Comparison of ENCODE assay signal across 32 mouse cellular contexts in the genomic region with DNA sequence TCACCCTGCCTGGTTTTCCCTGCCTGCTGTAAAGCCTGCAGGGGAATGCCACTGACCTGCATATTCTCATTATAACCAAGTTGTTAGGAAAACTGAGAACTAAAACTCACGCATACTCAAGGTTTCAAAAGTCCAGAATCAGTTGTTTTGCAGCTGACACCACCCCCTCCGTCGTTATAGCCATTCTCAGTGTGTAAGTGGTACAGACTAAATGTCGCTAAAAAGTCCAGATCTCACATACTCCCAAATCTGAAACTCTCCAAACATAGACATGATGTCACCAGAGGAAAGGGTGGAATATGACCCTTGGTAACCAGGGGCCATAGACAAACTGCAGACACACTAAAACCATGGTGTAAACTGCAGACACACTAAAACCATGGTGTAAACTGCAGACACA.
"Had no signal": no experiment of that assay in that cellular context is flagged by ENCODE, and none has a peak within 500 bp of the region (broad histone marks: within the 10 kb centered on the region; RNA-seq: fewer than 3 reads in every experiment).

No protein-coding gene starts in this region.

- H3K4me1 ChIP-seq: limb, embryonic 15.5 days; liver, embryonic 12.5 days; liver, embryonic 13.5 days; liver, embryonic 15.5 days; midbrain, embryonic 12.5 days; midbrain, embryonic 13.5 days; midbrain, embryonic 15.5 days; neural tube, embryonic 12.5 days had no signal

- H3K9me3 ChIP-seq: limb, embryonic 12.5 days; limb, embryonic 13.5 days; limb, embryonic 15.5 days; liver, embryonic 12.5 days; liver, embryonic 13.5 days; liver, embryonic 15.5 days; lung, embryonic 15.5 days; megakaryocyte, embryonic 14.5 days; midbrain, embryonic 12.5 days; midbrain, embryonic 13.5 days; midbrain, embryonic 15.5 days; neural tube, embryonic 12.5 days had no signal

- H3K4me3 ChIP-seq: left cerebral cortex, adult 2 months; limb, embryonic 12.5 days; limb, embryonic 13.5 days; limb, embryonic 15.5 days; liver, embryonic 12.5 days; liver, embryonic 13.5 days; liver, embryonic 15.5 days; lung, embryonic 15.5 days; megakaryocyte, embryonic 14.5 days; midbrain, embryonic 10.5 days; midbrain, embryonic 12.5 days; midbrain, embryonic 13.5 days; midbrain, embryonic 15.5 days; myocyte; neural tube, embryonic 12.5 days had no signal

- H3K4me2 ChIP-seq: limb, embryonic 12.5 days; limb, embryonic 13.5 days; limb, embryonic 15.5 days; liver, embryonic 11.5 days; liver, embryonic 12.5 days; liver, embryonic 13.5 days; liver, embryonic 15.5 days; lung, embryonic 14.5 days; lung, embryonic 15.5 days; midbrain, embryonic 11.5 days; midbrain, embryonic 12.5 days; midbrain, embryonic 13.5 days; midbrain, embryonic 15.5 days; neural tube, embryonic 12.5 days had no signal

- H3K9ac ChIP-seq: limb, embryonic 12.5 days; limb, embryonic 13.5 days; limb, embryonic 15.5 days; liver, embryonic 12.5 days; liver, embryonic 13.5 days; liver, embryonic 14.5 days; liver, embryonic 15.5 days; liver, postnatal 0 days; lung, embryonic 14.5 days; lung, embryonic 15.5 days; midbrain, embryonic 12.5 days; midbrain, embryonic 13.5 days; midbrain, embryonic 15.5 days; neural tube, embryonic 12.5 days had no signal

- H3K27ac ChIP-seq: left cerebral cortex, adult 2 months; limb, embryonic 12.5 days; limb, embryonic 13.5 days; limb, embryonic 15.5 days; liver, embryonic 12.5 days; liver, embryonic 13.5 days; liver, embryonic 14.5 days; liver, embryonic 15.5 days; lung, embryonic 15.5 days; macrophage; midbrain, embryonic 10.5 days; midbrain, embryonic 12.5 days; midbrain, embryonic 13.5 days; midbrain, embryonic 15.5 days; neural tube, embryonic 12.5 days had no signal

- H3K36me3 ChIP-seq: limb, embryonic 12.5 days; limb, embryonic 13.5 days; limb, embryonic 15.5 days; liver, embryonic 12.5 days; liver, embryonic 13.5 days; liver, embryonic 15.5 days; lung, embryonic 15.5 days; midbrain, embryonic 10.5 days; midbrain, embryonic 12.5 days; midbrain, embryonic 13.5 days; midbrain, embryonic 15.5 days; neural tube, embryonic 12.5 days had no signal

- DNase-seq: left cerebral cortex, postnatal 4 days; liver; liver, embryonic 13.5 days; liver, postnatal 0 days; lung, adult 18-20 months; lung, adult 2 months; lung, embryonic 14.5 days; lung, postnatal 10 days; lung, postnatal 14 days; lung, postnatal 36 days; lung, postnatal 4 days; midbrain, embryonic 14.5 days had no signal

- H3K27me3 ChIP-seq: limb, embryonic 12.5 days; limb, embryonic 13.5 days; limb, embryonic 15.5 days; liver, embryonic 12.5 days; liver, embryonic 13.5 days; liver, embryonic 15.5 days; lung, embryonic 15.5 days; megakaryocyte, embryonic 14.5 days; midbrain, embryonic 12.5 days; midbrain, embryonic 13.5 days; midbrain, embryonic 15.5 days; neural tube, embryonic 12.5 days had no signal

- ATAC-seq: liver, embryonic 12.5 days; liver, postnatal 0 days; lung, postnatal 0 days; midbrain, embryonic 13.5 days; midbrain, embryonic 15.5 days; midbrain, embryonic 16.5 days had no signal
